Mouse (Mus musculus) adrenal gland, adult (tissue): ENCODE data around the gene Paqr9.

ENCODE experiments used
- DNase-seq, 2 experiments: peaks; one replicate each; pipeline ENCODE4 v3.0.0; 2022 to 2023; ENCODE audit warnings: low spot score in 1 of 2; ENCODE audit not compliant: inconsistent age in 2 of 2

The Paqr9 gene

DNA sequence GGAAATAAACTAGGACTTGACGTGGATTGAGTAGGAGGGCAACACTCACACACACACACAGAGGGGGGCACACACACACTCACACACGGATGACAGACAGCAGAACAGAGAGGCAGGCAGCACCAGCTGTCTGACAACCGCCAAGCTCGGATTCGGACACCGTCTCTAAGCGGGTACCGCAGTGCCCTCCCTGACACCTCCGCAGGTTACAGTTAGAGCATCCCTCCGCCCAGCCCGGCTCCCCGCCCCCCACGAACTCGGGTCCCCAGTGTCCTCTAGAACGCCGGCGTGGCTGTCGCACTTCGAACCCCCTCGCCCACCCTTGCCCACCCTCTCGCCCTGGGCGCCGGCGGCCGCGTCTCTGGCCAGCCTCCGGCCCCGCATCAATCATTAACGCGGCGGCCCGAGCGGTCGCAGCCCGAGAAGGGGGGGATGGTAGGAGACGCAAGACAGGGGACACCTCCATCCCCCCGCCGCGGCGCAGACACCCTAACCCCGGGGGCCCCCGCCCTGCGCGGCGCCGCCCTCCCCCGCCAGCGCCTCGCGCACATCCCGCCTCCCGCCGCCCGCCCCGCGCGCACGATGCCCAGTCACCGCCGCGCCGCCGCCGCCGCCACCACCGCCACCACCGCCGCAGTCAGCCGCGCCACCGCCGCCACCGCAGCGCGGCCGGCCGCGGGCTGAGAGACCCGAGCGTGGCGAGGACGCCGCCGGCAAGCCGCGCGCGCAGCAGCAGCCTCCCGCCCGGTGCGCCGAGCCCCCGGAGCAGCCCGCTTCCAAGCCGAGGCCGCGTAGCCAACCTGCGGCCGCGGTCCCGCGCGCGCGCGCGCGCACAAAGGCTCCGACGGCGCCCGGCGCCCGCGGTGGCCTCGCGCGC lies at the start of gene Paqr9:
TSS of gene Paqr9 (plus strand) at position 599 of the 877 bp plus-strand sequence.
- DNase-seq: peak in 1 of 2 experiments; percentile 75

DNA sequence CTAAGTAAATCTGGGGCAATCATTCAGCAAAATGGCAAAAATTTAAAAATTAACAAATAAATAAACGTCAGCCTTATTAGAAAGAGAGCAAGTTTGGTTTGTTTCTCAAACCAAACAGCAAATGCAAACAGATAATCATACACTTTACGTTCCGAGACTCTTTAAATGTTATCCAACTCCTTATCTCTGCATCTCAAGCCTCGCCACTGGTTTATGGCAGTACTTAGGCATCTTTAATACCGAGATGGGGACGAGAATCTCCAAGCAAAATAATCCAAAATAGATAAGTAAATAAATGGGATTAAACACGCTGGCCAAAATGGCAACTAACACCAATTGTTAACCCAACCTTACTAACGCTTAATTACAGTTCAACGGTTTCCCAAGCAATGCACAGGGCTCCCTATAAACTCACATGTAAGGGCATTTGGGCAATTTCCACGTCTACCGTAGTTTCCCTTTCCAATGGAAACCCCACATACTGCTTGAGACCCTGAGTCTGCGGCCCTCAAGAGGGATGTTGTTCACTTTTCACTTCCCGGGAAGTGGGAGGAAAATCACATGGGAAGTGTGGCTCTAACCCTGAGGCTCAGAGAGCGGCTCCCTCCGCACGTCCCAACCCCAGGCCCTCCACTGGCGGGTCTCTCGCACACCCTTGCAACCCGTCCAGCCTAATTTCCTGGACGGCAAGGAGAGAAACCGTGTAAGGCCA lies 48.6 kb upstream of the Paqr9 start:
- no peak for DNase-seq

DNA sequence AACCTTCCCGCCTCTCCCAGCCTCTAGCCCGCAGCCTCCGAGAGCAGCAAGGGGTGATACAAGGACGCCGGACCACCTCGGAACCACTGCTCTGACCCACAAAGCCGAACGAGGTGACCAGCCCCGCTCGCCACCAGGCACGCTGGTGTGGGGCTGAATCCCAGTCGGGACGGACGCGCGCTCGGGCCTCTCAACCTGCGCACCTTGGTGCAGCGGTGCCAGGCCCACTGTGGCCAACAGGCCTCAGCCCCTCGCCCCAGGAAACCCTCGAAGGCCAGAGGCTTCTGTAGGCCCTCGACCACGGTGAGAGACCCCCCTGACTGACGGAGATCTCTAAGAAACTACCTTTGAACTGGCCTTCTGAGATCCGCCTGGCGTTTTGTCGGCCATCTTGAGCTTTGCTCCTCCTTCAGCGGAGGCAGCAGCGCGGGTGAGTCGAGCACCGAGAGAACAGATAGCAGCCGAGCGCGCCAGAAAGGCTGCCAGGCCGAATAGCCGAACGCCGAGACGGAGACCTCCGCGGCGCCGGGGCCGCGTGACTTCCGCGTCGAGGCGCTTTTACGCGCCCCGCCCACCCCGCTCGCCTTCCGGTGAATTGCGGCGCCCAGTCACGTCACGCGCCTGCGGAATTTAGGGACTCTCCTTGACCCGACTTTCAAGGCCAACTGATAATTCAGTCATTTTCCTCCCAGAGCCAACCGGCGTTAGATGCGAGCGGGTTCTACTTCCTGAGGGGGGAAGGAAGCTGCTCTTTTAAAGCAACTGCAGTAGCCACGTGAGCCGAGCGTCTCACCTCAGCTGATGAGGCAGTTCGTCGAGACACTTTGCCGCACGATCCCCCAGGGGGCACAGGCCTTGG lies 47.8 kb upstream of the Paqr9 start, which contains the start of gene U2surp:
TSS of gene U2surp (minus strand) at position 525 of the 859 bp plus-strand sequence.
- peak; percentile 98 to 99 for DNase-seq

DNA sequence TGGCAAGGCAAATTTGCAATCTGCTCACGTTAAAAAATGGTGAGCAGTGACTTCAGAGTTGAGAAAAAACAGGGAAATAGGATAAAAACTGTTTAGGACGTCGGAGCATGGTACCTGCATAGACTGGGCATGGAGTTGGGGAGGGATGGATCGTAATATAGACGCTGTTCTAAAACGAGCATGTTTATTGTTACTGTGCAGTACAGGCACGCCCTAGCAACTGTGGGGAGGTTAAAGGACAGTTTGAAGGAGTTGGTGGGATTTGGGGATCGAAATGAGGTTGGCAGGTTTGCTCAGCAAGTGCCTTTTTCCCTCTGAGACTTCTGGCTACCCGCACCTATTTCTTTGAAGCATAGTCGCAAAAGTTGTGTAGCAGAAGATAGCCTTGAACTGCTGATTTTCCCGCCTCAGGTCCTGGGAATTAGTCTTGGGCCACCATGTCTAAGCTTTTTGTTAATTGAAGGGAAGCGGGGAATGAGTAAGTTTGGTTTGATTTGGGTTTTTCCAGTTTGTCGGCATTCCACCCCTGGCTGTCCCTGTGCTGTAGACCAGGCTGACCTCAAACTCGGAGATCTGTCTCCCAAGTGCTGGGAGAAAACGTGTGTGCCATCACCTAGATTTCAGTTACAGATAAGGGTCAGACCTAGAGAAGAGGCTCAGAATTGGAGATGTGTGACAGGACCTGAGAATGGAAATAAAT lies 47.0 kb upstream of the Paqr9 start:
- peak in 1 of 2 experiments; percentile 13 for DNase-seq

DNA sequence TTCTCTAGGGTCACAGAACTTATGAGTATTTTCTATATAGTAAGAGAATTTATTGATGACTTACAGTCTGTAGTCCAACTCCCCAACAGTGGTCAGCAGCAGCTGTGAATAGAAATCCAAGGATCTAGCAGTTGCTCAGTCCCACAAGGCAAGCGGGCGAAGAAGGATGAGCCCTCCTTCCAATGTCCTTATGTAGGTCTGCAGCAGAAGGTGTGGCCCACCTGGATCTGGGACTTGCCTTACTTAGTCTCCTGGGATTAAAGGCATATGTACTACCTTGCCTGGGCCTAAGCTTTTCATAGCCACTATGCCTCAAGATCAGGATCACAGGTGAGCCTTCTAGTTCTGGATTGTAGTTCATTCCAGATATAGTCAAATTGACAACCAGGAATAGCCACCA lies 45.7 kb upstream of the Paqr9 start:
- no peak for DNase-seq

DNA sequence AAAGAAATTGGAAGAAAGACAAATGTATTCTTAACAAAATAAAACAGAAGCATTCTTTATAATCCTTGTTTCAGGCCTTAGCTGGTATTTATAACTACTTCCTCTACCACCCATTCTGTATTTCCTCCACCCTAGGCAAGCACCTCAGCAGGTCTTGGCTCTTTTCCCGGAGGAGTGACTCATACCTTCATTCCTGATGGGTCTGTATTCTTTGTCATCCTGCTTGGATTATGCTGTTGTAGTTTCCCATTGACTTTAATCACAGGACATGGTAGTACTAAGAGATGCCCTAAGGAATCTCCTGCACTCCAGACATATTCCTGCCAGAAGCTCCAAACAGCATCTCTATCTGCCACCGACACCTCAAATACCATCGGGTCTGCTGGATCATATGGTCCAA lies 45.1 kb upstream of the Paqr9 start:
- DNase-seq: peak; percentile 24 to 63

DNA sequence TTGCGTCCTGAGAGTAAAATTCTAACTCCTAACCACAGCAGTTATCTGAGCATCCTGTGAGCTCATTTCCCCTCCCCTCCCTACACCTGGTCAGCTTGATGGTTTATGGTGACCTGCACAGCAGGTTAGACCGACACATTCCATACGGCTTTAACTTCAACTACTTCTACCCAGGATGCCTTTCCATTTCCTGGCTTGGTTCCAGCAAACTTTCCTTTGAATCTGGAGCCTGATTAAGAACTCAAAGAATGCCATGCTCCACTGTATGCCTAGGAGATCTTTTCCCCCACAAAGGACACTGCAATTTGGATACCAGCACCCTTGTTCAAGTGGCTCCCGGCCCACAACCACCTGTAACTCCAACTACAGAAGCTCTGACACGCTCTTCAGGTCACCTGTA lies 38.9 kb upstream of the Paqr9 start:
- no peak for DNase-seq

DNA sequence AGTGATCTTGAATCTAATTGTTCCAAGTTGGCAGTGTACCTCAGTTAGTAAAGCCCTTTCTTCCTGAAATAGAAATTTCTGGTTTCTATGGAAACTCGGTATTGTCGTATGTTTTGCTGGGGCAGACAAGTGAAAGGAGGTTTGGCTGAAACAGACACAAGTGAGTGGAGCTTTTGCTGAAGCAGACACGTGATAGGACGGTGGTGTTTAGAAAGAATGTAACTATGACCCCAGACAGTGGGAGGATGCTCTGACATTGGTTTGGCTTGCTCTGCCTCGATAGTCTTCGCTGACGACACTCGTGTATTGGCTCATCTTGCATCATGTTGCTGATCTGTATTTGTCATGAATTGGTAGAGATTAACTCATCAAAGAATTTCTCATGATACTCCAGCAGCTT lies 38.4 kb upstream of the Paqr9 start:
- DNase-seq: no peak

DNA sequence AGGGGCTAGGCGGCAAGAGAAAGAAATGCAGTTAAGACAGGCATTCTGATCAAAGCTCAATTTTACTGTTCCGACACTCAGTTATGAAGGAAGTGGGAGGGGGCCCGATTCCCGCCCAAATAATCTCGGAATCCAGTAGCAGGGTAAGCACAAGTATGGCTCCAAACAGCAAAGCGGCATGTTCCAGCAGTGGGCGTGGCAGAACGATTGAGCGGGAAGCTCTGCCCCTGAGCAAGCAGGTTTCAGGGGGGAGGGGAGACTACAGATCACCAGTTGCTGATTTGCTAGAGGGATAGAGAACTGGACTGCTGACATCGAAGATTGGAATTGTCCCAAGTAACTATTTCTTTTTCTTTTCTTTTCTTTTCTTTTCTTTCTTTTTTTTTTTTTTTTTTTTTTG lies 37.9 kb upstream of the Paqr9 start:
- DNase-seq: no peak

DNA sequence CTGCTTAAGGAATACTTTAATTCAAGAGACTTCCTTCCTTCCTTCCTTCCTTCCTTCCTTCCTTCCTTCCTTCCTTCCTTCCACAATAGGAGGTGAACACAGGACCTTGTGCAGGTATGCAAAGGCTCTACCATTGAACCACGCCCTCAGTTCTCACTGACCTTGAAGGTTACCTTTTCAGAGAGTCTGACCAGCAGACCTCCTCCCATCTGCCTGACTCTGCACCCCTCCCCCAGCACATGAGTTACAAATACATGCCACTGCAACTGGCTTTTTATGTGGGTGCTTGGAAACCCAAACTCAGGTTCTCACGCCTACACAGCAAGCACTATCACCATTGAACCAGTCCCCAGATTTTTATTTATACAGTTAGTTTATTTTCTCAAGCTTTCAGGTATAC lies 36.9 kb upstream of the Paqr9 start:
- DNase-seq: no peak

DNA sequence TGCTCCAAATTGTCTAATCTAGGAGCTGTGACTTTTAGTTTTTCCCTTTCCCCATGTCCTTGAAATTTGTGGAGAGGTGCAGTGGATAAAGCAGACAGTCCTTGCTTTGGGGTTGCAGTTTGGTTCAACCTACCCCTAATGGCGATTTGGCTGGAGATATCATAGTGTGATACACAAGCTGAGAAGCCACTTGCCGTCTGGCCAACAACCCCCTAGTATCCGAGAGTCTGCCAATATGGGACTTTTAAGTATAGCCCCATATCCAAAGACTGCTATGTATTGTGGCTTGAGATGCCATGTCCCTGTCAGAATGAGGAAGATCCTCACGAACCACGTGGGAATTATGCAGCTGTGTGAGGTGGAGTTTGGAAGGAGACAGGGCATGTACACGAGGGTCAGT lies 34.1 kb upstream of the Paqr9 start:
- no peak for DNase-seq

DNA sequence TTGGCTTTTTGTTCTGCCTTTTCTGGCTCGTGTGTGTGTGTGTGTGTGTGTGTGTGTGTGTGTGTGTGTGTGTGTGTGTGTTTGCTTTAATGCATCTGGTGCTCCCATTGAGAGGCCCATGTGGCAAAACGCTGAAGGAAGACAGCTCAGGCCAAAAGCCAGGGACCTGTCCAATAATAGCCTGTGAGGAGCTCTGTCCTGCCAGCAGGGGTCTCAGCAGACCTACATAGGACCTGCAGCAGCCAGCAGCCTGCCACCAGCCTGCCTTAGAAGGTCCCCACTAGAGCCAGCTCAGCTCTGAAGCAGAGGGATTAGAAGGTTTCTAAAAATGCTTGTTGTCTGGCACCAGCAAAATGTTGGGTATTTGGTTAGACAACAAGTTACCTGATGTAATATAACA lies 33.5 kb upstream of the Paqr9 start:
- no peak for DNase-seq

DNA sequence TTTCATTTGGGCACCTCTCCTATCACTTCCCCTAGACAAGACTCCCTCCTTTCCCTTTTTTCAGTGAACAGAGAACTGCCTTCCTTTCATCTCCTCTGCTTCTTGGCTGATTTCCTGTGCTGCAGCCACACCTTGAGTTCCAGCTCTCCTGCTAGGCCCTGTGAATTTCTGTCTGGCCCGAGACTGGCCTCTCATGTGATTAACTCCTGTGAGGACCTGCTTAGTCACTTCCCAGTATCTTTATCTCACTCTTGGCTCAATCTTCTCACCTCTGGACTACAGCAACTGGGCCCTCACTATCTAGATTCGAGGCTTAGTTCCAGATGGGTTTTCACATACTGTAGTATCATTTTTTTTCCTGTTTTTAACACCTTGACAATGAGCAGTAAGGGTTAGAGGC lies 31.8 kb upstream of the Paqr9 start:
- no peak for DNase-seq

DNA sequence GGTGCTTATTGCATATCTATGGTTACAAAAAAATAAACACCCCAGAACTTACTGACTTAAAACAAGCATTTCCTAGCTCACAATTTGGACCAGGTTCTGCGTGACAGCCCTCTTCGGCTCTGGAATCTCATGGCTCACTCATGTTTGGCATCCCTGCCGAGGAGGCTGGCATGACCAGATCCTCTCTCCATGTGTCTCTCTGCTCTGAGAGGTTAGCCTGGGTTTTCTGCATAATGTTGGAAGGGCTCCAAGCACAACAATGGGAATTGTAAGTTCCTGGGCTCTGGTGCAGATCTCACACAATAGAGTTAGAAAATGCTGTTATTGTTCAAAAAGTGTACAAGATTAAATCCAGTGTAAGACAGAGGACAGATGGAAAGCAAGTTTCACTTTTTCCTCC lies 28.3 kb upstream of the Paqr9 start:
- no peak for DNase-seq

DNA sequence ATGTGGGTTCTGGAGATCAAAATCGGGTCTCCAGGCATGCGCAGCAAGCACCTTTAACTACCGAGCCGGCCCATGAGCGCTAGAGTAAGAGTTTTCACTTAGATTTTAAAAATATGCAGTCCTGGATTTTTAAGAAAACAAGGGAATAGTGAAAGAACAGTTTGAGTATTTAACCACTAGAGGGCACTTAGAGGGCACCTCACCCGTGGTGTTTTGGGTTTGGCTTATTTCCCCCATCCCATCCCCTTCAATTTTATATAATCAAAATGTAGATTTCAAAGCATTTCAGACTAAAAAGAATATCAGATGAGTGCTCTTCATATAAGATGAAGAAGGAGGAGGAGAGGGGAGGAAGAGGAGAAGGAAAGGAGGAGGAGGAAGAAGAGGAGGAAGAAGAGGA lies 25.6 kb upstream of the Paqr9 start:
- DNase-seq: no peak

DNA sequence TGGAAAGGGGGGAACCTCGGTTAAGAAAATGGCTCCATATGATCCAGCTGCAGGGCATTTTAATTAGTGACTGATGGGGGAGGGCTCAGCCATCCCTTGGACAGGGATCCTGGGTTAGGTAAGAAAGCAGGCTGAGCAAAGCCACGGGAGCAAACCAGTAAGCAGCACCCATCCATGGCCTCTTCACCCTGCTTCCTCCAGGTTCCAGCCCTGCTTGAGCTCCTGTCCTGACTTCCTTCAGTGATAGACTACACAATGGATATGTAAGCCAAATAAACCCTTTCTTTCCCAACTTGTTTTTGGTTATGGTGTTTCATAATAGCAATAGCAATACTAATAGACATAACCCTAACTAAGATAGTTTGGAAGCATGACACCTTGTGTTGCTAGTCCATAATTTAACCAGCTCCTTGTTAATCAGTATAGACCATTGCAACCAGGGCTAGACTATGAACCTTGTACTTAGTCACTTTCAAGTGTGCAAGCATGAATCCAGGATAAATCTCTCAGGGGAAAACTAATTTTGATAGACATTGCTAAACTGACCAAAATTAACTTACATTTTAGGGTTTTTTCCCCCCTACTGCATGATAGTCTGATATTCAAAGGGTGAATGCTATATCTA lies 20.2 kb upstream of the Paqr9 start:
- no peak for DNase-seq

DNA sequence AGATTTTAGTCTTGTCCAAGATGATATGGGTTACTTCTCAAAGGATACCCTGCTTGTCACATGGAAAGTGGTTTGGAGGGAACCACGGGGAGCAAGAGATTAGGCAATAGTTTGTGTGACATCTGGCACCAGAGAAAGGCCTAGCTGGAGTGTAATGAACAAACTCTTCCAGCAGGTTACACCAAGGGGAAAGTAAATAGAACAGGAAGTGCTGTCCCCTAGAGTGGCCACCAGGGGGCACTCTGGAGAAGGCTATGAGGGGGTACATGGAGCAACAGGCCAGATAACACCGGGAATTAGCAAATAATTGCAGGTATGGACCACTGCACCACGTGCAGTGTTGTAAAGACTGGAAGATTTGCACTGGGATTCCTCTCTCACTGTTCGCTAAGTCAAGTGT lies 19.0 kb upstream of the Paqr9 start:
- peak; percentile 53 to 82 for DNase-seq

DNA sequence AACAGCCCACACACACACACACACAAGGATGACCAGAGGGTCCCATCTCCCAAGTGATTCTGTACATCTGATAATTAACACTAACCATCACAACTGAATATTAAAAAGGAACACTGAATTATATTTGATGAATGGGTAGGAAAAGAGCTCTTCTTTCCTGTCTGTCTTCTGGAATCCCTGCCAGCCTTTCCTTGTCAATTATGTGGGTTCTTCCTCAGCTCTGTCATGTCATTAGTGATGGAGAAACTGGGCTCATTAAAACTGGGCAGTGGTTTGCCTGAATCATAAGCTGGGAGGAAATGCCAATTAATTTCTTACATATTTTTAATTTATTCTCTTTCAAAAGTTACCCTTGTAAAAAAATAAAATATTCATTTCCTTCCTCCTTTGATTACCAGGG lies 18.2 kb upstream of the Paqr9 start:
- no peak for DNase-seq

DNA sequence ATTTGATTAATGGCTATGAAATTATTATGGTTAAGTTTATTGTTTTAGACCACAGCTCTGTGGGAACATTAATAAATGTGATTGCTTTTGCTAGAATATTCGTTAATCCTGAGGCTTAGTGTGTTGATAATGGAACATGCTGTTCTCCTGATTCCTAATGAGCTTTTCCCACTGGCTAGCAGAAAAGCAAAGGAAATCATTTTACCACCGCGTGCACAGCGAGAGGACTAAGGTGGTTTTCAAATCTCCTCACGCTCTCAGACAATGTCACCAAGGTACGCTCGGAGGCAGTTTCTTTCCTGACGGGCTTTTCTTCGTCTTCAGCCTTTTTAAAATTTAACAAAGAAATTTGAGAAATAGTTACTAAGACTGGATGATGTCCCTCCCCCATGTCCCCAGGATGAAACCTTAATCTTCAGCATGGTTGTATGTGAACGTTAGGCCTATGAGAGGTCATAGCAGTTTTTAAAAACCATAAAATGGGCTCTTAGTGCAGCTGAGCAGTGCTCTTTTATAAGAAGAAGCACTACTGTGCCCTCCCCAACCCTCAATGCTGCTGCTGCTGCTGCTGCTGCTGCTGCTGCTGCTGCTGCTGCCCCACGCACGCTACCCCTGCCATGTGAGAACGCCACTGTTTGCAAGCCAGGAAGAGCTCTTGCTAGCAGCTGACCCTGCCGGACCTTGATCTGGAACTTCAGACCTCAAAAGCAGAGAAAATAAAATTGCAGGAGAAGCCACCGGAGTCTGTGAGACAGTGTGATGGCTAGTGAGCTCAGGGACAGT lies 17.6 kb upstream of the Paqr9 start:
- DNase-seq: no peak

DNA sequence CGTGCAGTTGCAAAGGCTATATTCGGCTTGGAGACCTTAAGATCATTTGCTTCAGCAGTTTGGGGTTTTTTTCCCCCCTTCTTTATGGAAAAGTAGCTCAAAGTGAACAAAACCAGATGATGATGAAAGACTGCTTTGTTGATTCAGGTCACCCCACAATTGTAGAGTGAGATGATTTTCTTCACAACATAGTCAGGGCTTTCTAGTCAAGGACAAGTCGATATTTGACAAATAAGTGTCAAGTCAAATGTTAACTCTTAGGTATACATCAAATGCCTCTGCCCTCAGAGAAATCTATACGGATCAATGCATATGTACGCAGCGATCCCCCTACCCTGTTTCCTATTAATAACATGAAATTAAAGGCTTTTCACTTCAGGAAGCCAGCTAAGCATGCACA lies 17.0 kb upstream of the Paqr9 start:
- no peak for DNase-seq
